Mouse (Mus musculus) liver, embryonic 14.5 days (tissue): Measurements from ENCODE around the gene Rps26.

Experiments used
- CTCF ChIP-seq: IDR thresholded peaks from 2 replicates; pipeline ENCODE4 v1.5.1; 2016; ENCODE audit warnings: antibody characterized with exemption, low read depth, control low read depth
- EP300 ChIP-seq: IDR thresholded peaks from 2 replicates; pipeline ENCODE4 v1.6.1; 2016; ENCODE audit warnings: antibody characterized with exemption, low read depth

DNA sequence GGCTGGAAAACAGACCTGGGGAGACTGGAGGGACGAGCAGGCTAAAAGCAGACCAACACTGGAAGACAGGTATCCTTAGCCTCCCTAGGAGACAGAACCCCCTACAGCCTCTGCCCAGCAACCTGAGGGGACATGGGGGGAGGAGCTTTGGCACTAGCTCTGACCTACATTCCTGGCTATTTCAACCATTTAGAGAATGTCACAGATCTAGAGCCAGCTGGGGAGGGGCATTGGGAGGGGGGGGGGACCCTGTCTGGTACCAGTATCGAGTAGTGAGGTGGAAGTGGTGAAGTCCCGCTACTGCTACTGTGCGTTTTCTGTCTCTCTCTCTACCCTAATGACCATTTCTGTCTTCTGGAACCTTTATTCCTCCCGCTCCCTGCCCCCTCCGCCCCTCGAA, 15.3 kb upstream of the Rps26 start:
- no peak for TF ChIP-seq EP300
- TF ChIP-seq CTCF, result no peak
